Mouse (Mus musculus) forebrain, embryonic 13.5 days (tissue): ENCODE data around the gene Khdc1b. TPM values are rescaled to one million over a fixed set of nuclear protein-coding genes. Genes with fewer than 3 reads are reported as not detected.
A peak's percentile ranks its signal among the peaks of the same experiment; 100 is the strongest.

Source experiments
- ATAC-seq: fragments of 200-750 bp; cut with Nextera tagmentation; 2 replicates; pipeline ENCODE4 v1.8.0; 2017
- H3K27ac ChIP-seq: fragments of 300-500 bp; sonication (generic); 2 replicates; pipeline ENCODE4 v1.5.1; 2015; ENCODE audit warnings: inconsistent platforms, mild to moderate bottlenecking, moderate library complexity
- H3K27me3 ChIP-seq: fragments of 300-500 bp; sonication (generic); 2 replicates; pipeline ENCODE4 v1.6.1; 2015; ENCODE audit warnings: mild to moderate bottlenecking, inconsistent platforms
- H3K36me3 ChIP-seq: fragments of 300-500 bp; sonication (generic); 2 replicates; pipeline ENCODE4 v1.6.1; 2015; ENCODE audit warnings: mild to moderate bottlenecking, inconsistent platforms; ENCODE audit not compliant: poor library complexity, severe bottlenecking
- H3K4me1 ChIP-seq: fragments of 300-500 bp; sonication (generic); 2 replicates; pipeline ENCODE4 v1.6.1; 2015; ENCODE audit warnings: inconsistent platforms
- H3K4me2 ChIP-seq: fragments of 300-500 bp; sonication (generic); 2 replicates; pipeline ENCODE4 v1.6.1; 2015; ENCODE audit warnings: inconsistent platforms, mild to moderate bottlenecking, moderate library complexity
- H3K4me3 ChIP-seq: fragments of 300-500 bp; sonication (generic); 2 replicates; pipeline ENCODE4 v1.5.1; 2015; ENCODE audit warnings: mild to moderate bottlenecking, inconsistent platforms
- H3K9ac ChIP-seq: fragments of 300-500 bp; sonication (generic); 2 replicates; pipeline ENCODE4 v1.6.1; 2015; ENCODE audit warnings: mild to moderate bottlenecking, inconsistent platforms
- H3K9me3 ChIP-seq: fragments of 300-500 bp; sonication (generic); replicated peaks from 2 replicates; pipeline ENCODE4 v1.6.1; 2016; ENCODE audit warnings: inconsistent platforms
- WGBS: fragments of 180-500 bp; shearing (Covaris S2); methylation state at CpG from one replicate; pipeline ENCODE4 v1.1.7; 2015; 5-methylcytosine and 5-hydroxymethylcytosine counted together
- polyA plus RNA-seq: library from polyadenylated mRNA; unstranded; fragments of >200 nt; fragmentation: Nextera tagmentation; extraction: Ambion mirVana; gene quantifications from 2 replicates; pipeline ENCODE4 v1.2.1, GENCODE M21; 2015

The Khdc1b gene
- polyA plus RNA-seq, 1 experiment from 2014 or later: 0.09 TPM

- no peaks in the 10 kb centered on the region for H3K9me3 ChIP-seq
- ATAC-seq: no peak
- no peaks in the 10 kb centered on the region for H3K27me3 ChIP-seq
- no peak overlapping the region for H3K9ac ChIP-seq
- H3K4me2 ChIP-seq: no peak overlapping the region
- H3K4me3 ChIP-seq: no peak overlapping the region
- no peak overlapping the region for H3K27ac ChIP-seq
- no peaks in the 10 kb centered on the region for H3K4me1 ChIP-seq
- H3K36me3 ChIP-seq: no peaks in the 10 kb centered on the region
Measured at GRCm38 (mm10) chr1:21419370-21419769, 36.0 kb downstream of the Khdc1b start.

- H3K4me2 ChIP-seq: no peak overlapping the region
- H3K4me3 ChIP-seq: no peak overlapping the region
- no peak for ATAC-seq
- H3K9me3 ChIP-seq: no peaks in the 10 kb centered on the region
- no peaks in the 10 kb centered on the region for H3K27me3 ChIP-seq
- H3K36me3 ChIP-seq: no peaks in the 10 kb centered on the region
- H3K9ac ChIP-seq: no peak overlapping the region
- no peak overlapping the region for H3K27ac ChIP-seq
- H3K4me1 ChIP-seq: no peaks in the 10 kb centered on the region
- WGBS: 91% methylated on average over 2 of the region's 2 CpGs
Measured at GRCm38 (mm10) chr1:21425654-21426053, 42.3 kb downstream of the Khdc1b start.

DNA sequence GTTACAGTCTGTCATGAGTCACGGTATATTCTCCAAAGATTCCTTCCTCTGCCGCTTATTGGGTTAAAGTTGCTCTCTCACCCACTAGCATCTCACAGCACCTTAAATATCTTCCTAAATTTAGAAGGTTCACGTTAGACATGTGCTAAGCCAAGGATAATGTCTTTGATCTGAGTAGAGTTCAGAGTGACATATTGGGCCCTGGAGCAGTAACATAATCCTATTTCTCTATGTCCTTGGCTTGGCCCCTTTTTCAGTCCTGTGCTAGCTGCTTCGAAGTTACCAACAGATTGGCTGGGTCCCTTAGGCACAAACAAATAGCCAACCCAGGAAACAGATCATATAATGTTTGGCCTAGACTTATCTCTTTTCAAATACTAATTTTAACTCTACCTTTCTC, 44.7 kb downstream of the Khdc1b start:
- no peaks in the 10 kb centered on the region for H3K9me3 ChIP-seq
- ATAC-seq: no peak
- no peaks in the 10 kb centered on the region for H3K27me3 ChIP-seq
- no peak overlapping the region for H3K4me3 ChIP-seq
- H3K4me2 ChIP-seq: no peak overlapping the region
- no peaks in the 10 kb centered on the region for H3K4me1 ChIP-seq
- H3K9ac ChIP-seq: no peak overlapping the region
- H3K27ac ChIP-seq: no peak overlapping the region
- 92% methylated on average over 4 of the region's 4 CpGs for WGBS
- H3K36me3 ChIP-seq: no peaks in the 10 kb centered on the region

- Histone ChIP-seq H3K4me1 (0 out of 2 replicates have a peak, but pooled peaks cover 4% of the 10 kb centered on the region), H3K4me3 (no peak overlapping the region), H3K36me3 (no peaks in the 10 kb centered on the region), H3K9ac (no peak overlapping the region), H3K9me3 (no peaks in the 10 kb centered on the region), H3K4me2 (no peak overlapping the region), H3K27ac (no peak overlapping the region), H3K27me3 (no peaks in the 10 kb centered on the region)
- 93% methylated on average over 3 of the region's 3 CpGs for WGBS
- no peak for ATAC-seq
Measured at GRCm38 (mm10) chr1:21431666-21432065, 48.3 kb downstream of the Khdc1b start.

- H3K27me3 ChIP-seq: no peaks in the 10 kb centered on the region
- H3K9ac ChIP-seq: no peak overlapping the region
- ATAC-seq: 0 out of 2 replicates have a peak, but pooled peaks have one; percentile 48
- no peaks in the 10 kb centered on the region for H3K36me3 ChIP-seq
- no peak overlapping the region for H3K4me3 ChIP-seq
- WGBS: 58% methylated on average over 3 of the region's 3 CpGs
- H3K9me3 ChIP-seq: no peaks in the 10 kb centered on the region
- H3K27ac ChIP-seq: no peak overlapping the region
- H3K4me1 ChIP-seq: 0 out of 2 replicates have a peak, but pooled peaks cover 6% of the 10 kb centered on the region
- H3K4me2 ChIP-seq: no peak overlapping the region
Measured at GRCm38 (mm10) chr1:21434853-21435252, 51.5 kb downstream of the Khdc1b start.

Other genes with a start within 250 kb of the Khdc1b start
- 14.9 and 15.9 TPM in 2 replicates for gene Tmem14a, start 165.0 kb upstream of the Khdc1b start, polyA plus RNA-seq
- gene Gsta3, start 143.0 kb upstream of the Khdc1b start, polyA plus RNA-seq: 0.12 and 0.64 TPM in 2 replicates
- not detected in 2 replicates for gene Khdc1a, start 33.9 kb upstream of the Khdc1b start, polyA plus RNA-seq
- gene Khdc1c, start 15.2 kb upstream of the Khdc1b start, polyA plus RNA-seq: not detected in 2 replicates